Mouse (Mus musculus) forebrain, embryonic 12.5 days (tissue): ENCODE measurements around the gene Pvr. TPM values are rescaled to one million over a fixed set of nuclear protein-coding genes. Genes with fewer than 3 reads are reported as not detected.

Experiments used
- ATAC-seq: fragments of 200-750 bp; cut with Nextera tagmentation; 2 replicates; pipeline ENCODE4 v1.8.0; 2017; ENCODE audit warnings: moderate TSS enrichment; ENCODE audit not compliant: low FRiP score
- H3K27ac ChIP-seq: fragments of 300-500 bp; sonication (generic); 2 replicates; pipeline ENCODE4 v1.5.1; 2016; ENCODE audit warnings: mild to moderate bottlenecking
- H3K27me3 ChIP-seq: fragments of 300-500 bp; sonication (generic); 2 replicates; pipeline ENCODE4 v1.6.1; 2016; ENCODE audit warnings: mild to moderate bottlenecking
- H3K36me3 ChIP-seq: fragments of 300-500 bp; sonication (generic); replicated peaks from 2 replicates; pipeline ENCODE4 v1.6.1; 2016; ENCODE audit warnings: mild to moderate bottlenecking
- H3K4me1 ChIP-seq: fragments of 300-500 bp; sonication (generic); 2 replicates; pipeline ENCODE4 v1.6.1; 2016
- H3K4me2 ChIP-seq: fragments of 300-500 bp; sonication (generic); 2 replicates; pipeline ENCODE4 v1.6.1; 2016; ENCODE audit warnings: mild to moderate bottlenecking, moderate library complexity
- H3K4me3 ChIP-seq: fragments of 300-500 bp; sonication (generic); replicated peaks from 2 replicates; pipeline ENCODE4 v1.5.1; 2016; ENCODE audit warnings: mild to moderate bottlenecking
- H3K9ac ChIP-seq: fragments of 300-500 bp; sonication (generic); 2 replicates; pipeline ENCODE4 v1.6.1; 2016; ENCODE audit warnings: mild to moderate bottlenecking
- H3K9me3 ChIP-seq: fragments of 300-500 bp; sonication (generic); 2 replicates; pipeline ENCODE4 v1.6.1; 2016
- WGBS: fragments of 180-500 bp; shearing (Covaris S2); methylation state at CpG from one replicate; pipeline ENCODE4 v1.1.7; 2016; 5-methylcytosine and 5-hydroxymethylcytosine counted together
- polyA plus RNA-seq: library from polyadenylated mRNA; unstranded; fragments of >200 nt; fragmentation: Nextera tagmentation; extraction: Ambion mirVana; gene quantifications from 2 replicates; pipeline ENCODE4 v1.2.1, GENCODE M21; 2016

Gene Pvr
- polyA plus RNA-seq, result 3.2 and 4.3 TPM in 2 replicates

- Histone ChIP-seq H3K27me3 (no peaks in the 10 kb centered on the region), H3K4me1 (peaks cover 9% of the 10 kb centered on the region; the same call in 1 of the 2 replicates), H3K36me3 (peaks cover 4% of the 10 kb centered on the region; the same call in 1 of the 2 replicates), H3K9me3 (no peaks in the 10 kb centered on the region), H3K27ac (0 out of 2 replicates have a peak within 1 kb of the TSS, but pooled peaks have one; percentile 50), H3K4me2 (peak within 1 kb of the TSS; percentile 84), H3K9ac (peak within 1 kb of the TSS; percentile 77), H3K4me3 (peak within 1 kb of the TSS; percentile 70)
- peak; percentile 85 for ATAC-seq
- under 1% methylated on average over 60 of the region's 60 CpGs for WGBS
Measured at GRCm38 (mm10) chr7:19920506-19921261, at the start of gene Pvr. Gene Pvr, minus strand, starts transcription at chr7:19921160.

GRCm38 (mm10) chr7:19970196-19970595 is 49.2 kb upstream of the Pvr start:
- no peaks in the 10 kb centered on the region for H3K36me3 ChIP-seq
- H3K9me3 ChIP-seq, result peaks cover 32% of the 10 kb centered on the region

GRCm38 (mm10) chr7:19969541-19970090 is 48.7 kb upstream of the Pvr start:
- Histone ChIP-seq H3K9me3 (peaks cover 28% of the 10 kb centered on the region), H3K4me2 (no peak overlapping the region), H3K4me1 (no peaks in the 10 kb centered on the region), H3K4me3 (no peak overlapping the region), H3K27ac (no peak overlapping the region), H3K27me3 (no peaks in the 10 kb centered on the region), H3K36me3 (no peaks in the 10 kb centered on the region), H3K9ac (no peak overlapping the region)
- no peak for ATAC-seq
- WGBS, result 99% methylated on average over 4 of the region's 4 CpGs

More at GRCm38 (mm10) chr7:19970196-19970595, 49.2 kb upstream of the Pvr start:
- H3K27ac ChIP-seq, result no peak overlapping the region
- no peak for ATAC-seq
- WGBS, result 90% methylated on average over 8 of the region's 8 CpGs
- no peaks in the 10 kb centered on the region for H3K4me1 ChIP-seq
- H3K27me3 ChIP-seq, result no peaks in the 10 kb centered on the region
- no peak overlapping the region for H3K4me3 ChIP-seq
- no peak overlapping the region for H3K9ac ChIP-seq
- H3K4me2 ChIP-seq, result no peak overlapping the region

- Histone ChIP-seq H3K4me2 (no peak overlapping the region), H3K36me3 (no peaks in the 10 kb centered on the region), H3K27me3 (no peaks in the 10 kb centered on the region), H3K4me3 (no peak overlapping the region), H3K9me3 (peaks cover 28% of the 10 kb centered on the region), H3K9ac (no peak overlapping the region), H3K4me1 (no peaks in the 10 kb centered on the region), H3K27ac (no peak overlapping the region)
- WGBS, result 75% methylated on average over 3 of the region's 3 CpGs
- no peak for ATAC-seq
Measured at GRCm38 (mm10) chr7:19969106-19969505, 48.1 kb upstream of the Pvr start.

- no peak within 1 kb of the TSS for H3K9ac ChIP-seq
- H3K4me1 ChIP-seq, result no peaks in the 10 kb centered on the region
- peaks cover 10% of the 10 kb centered on the region for H3K9me3 ChIP-seq
- no peaks in the 10 kb centered on the region for H3K27me3 ChIP-seq
- H3K4me3 ChIP-seq, result no peak within 1 kb of the TSS
- H3K27ac ChIP-seq, result no peak within 1 kb of the TSS
- no peak within 1 kb of the TSS for H3K4me2 ChIP-seq
- H3K36me3 ChIP-seq, result no peaks in the 10 kb centered on the region
- no peak for ATAC-seq
- 81% methylated on average over 7 of the region's 7 CpGs for WGBS
Measured at GRCm38 (mm10) chr7:19964985-19965579, 44.1 kb upstream of the Pvr start, which contains the start of gene Ceacam20. Gene Ceacam20, plus strand, starts transcription at chr7:19965412.

GRCm38 (mm10) chr7:19962423-19962822 is 41.5 kb upstream of the Pvr start:
- Histone ChIP-seq H3K27me3 (no peaks in the 10 kb centered on the region), H3K9ac (no peak overlapping the region), H3K4me3 (no peak overlapping the region), H3K4me2 (no peak overlapping the region), H3K27ac (no peak overlapping the region), H3K36me3 (no peaks in the 10 kb centered on the region), H3K9me3 (no peaks in the 10 kb centered on the region), H3K4me1 (no peaks in the 10 kb centered on the region)
- ATAC-seq, result no peak
- 70% methylated on average over 1 of the region's 1 CpGs for WGBS

GRCm38 (mm10) chr7:19956341-19956781 is 35.4 kb upstream of the Pvr start:
- H3K27me3 ChIP-seq, result no peaks in the 10 kb centered on the region
- no peak overlapping the region for H3K4me3 ChIP-seq
- H3K4me2 ChIP-seq, result no peak overlapping the region
- H3K4me1 ChIP-seq, result no peaks in the 10 kb centered on the region; the same call in 1 of the 2 replicates
- 3% methylated on average over 7 of the region's 7 CpGs for WGBS
- H3K9ac ChIP-seq, result no peak overlapping the region
- ATAC-seq, result 0 out of 2 replicates have a peak, but pooled peaks have one; percentile 53
- H3K36me3 ChIP-seq, result no peaks in the 10 kb centered on the region
- H3K27ac ChIP-seq, result no peak overlapping the region
- no peaks in the 10 kb centered on the region for H3K9me3 ChIP-seq

- 77% methylated on average over 4 of the region's 4 CpGs for WGBS
- no peak for ATAC-seq
Measured at GRCm38 (mm10) chr7:19955861-19956260, 34.9 kb upstream of the Pvr start.

GRCm38 (mm10) chr7:19953054-19953453 is 32.1 kb upstream of the Pvr start:
- H3K36me3 ChIP-seq, result no peaks in the 10 kb centered on the region
- H3K27ac ChIP-seq, result no peak overlapping the region
- H3K4me2 ChIP-seq, result no peak overlapping the region
- no peak for ATAC-seq
- no peaks in the 10 kb centered on the region; the same call in 1 of the 2 replicates for H3K4me1 ChIP-seq
- H3K27me3 ChIP-seq, result no peaks in the 10 kb centered on the region
- H3K9me3 ChIP-seq, result no peaks in the 10 kb centered on the region
- H3K4me3 ChIP-seq, result no peak overlapping the region
- H3K9ac ChIP-seq, result no peak overlapping the region
- WGBS, result 52% methylated on average over 9 of the region's 9 CpGs

More at GRCm38 (mm10) chr7:19955861-19956260, 34.9 kb upstream of the Pvr start:
- Histone ChIP-seq H3K4me1 (no peaks in the 10 kb centered on the region; the same call in 1 of the 2 replicates), H3K9ac (no peak overlapping the region), H3K9me3 (no peaks in the 10 kb centered on the region), H3K27me3 (no peaks in the 10 kb centered on the region), H3K4me3 (no peak overlapping the region), H3K36me3 (no peaks in the 10 kb centered on the region), H3K4me2 (no peak overlapping the region), H3K27ac (no peak overlapping the region)

- WGBS, result 63% methylated on average over 10 of the region's 10 CpGs
- Histone ChIP-seq H3K9me3 (no peaks in the 10 kb centered on the region), H3K4me2 (no peak overlapping the region), H3K36me3 (no peaks in the 10 kb centered on the region), H3K27ac (no peak overlapping the region), H3K4me1 (no peaks in the 10 kb centered on the region; the same call in 1 of the 2 replicates), H3K4me3 (no peak overlapping the region), H3K9ac (no peak overlapping the region), H3K27me3 (no peaks in the 10 kb centered on the region)
- no peak for ATAC-seq
Measured at GRCm38 (mm10) chr7:19952320-19952986, 31.5 kb upstream of the Pvr start.

GRCm38 (mm10) chr7:19950589-19950988 is 29.6 kb upstream of the Pvr start, which contains the start of gene Igsf23:
Gene Igsf23, minus strand, starts transcription at chr7:19950756.
- no peak within 1 kb of the TSS for H3K27ac ChIP-seq
- no peak for ATAC-seq
- no peak within 1 kb of the TSS for H3K4me3 ChIP-seq
- no peak within 1 kb of the TSS for H3K4me2 ChIP-seq
- H3K36me3 ChIP-seq, result no peaks in the 10 kb centered on the region
- WGBS, result 59% methylated on average over 9 of the region's 9 CpGs
- no peaks in the 10 kb centered on the region for H3K27me3 ChIP-seq
- no peak within 1 kb of the TSS for H3K9ac ChIP-seq
- H3K9me3 ChIP-seq, result no peaks in the 10 kb centered on the region
- H3K4me1 ChIP-seq, result no peaks in the 10 kb centered on the region; the same call in 1 of the 2 replicates

- Histone ChIP-seq H3K4me3 (no peak overlapping the region), H3K36me3 (no peaks in the 10 kb centered on the region), H3K4me1 (no peaks in the 10 kb centered on the region; the same call in 1 of the 2 replicates), H3K9ac (no peak overlapping the region), H3K9me3 (no peaks in the 10 kb centered on the region), H3K27me3 (no peaks in the 10 kb centered on the region), H3K27ac (no peak overlapping the region), H3K4me2 (no peak overlapping the region)
- whole genome bisulfite sequencing, result 61% methylated on average over 10 of the region's 10 CpGs
- no peak for ATAC-seq
Measured at GRCm38 (mm10) chr7:19949996-19950395, 29.0 kb upstream of the Pvr start.
